Mouse (Mus musculus): ENCODE results near the gene Fgfr2. TPM values are rescaled to one million over a fixed set of nuclear protein-coding genes. Genes with fewer than 3 reads are reported as not detected.

Fgfr2 gene
- polyA plus RNA-seq, 1 experiment from 2014 or later = 133 TPM

DNA sequence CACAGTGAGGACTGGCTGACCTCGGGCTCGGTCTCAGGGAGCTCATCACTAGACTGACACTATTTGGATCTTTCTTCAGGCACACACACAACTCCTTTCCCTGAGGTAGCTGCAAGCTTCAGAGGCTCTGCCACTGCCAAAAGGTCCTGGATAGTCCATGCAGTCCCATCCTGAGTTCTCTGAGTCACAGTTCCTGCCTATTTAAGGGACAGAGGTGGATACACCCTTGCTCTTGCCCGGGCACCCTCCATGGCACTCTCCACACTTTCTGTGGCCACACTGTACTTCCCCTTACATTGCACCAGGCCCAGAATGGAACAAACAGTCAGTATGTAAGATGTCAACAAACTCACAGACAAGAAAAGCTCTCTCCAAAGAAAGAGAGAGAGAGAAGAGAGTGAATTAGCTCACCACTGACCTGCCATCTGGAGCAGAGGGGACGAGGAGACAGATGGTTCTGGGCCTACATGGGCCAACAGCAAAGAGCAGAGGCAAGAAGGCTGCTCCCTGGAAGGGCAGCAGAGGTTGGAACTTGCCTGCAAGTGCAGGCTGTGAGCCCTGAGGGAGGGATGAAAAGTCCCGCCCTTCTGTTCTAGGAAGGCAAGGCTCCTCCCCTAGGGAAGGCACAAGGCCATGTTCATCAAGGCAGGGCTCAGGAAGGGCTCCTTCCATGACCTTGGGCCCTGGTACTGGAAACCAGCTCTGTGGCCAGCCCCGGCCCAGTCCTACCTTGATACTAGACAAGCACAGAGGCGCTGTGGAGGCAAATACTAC, 346.6 kb downstream of the Fgfr2 start:
- H3K9me3 ChIP-seq (ENCODE audit: control insufficient read depth, low read length) = no peaks in the 10 kb centered on the region
- H3K4me3 ChIP-seq (ENCODE audit: low read length) = no peak overlapping the region
- no peak overlapping the region for H3K27ac ChIP-seq (ENCODE audit: low read depth, low read length)
- no peak overlapping the region for H3K9ac ChIP-seq (ENCODE audit: low read depth, low read length)
- no peak for ATAC-seq (ENCODE audit: low FRiP score, low TSS enrichment)
- H3K27me3 ChIP-seq (ENCODE audit: control insufficient read depth, insufficient read depth, low read length) = no peaks in the 10 kb centered on the region
- H3K4me1 ChIP-seq (ENCODE audit: control insufficient read depth, insufficient read depth, low read length) = peaks cover 13% of the 10 kb centered on the region
- peaks cover 33% of the 10 kb centered on the region; the same call in 1 of the 2 replicates for H3K36me3 ChIP-seq (ENCODE audit: control insufficient read depth, insufficient read depth, low read length)
- WGBS = 81% methylated on average over 7 of the region's 7 CpGs
- H3K4me2 ChIP-seq (replicated peaks; ENCODE audit: low read depth, low read length) = no peak overlapping the region

DNA sequence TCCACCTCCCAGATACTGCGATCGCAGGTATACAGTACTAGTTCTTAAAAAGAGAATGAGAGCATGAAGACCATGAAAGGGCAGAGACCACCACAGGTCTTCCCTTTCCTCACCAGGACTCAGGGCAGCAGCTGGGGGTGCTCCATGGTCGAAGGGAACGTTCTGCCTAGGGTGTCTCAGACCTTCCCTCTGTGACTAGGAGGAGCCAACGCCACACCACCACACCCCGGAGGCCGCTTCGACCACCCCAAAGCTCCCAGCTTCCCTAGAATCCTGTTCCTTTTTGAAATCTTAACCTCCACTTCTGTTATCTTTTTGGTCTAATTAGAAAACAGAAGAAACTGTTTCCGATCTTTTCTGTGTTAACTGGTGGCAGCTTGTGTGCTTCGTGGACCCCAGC, 347.2 kb downstream of the Fgfr2 start:
- H3K9me3 ChIP-seq (ENCODE audit: control insufficient read depth, low read length) = no peaks in the 10 kb centered on the region
- no peak overlapping the region for H3K9ac ChIP-seq (ENCODE audit: low read depth, low read length)
- no peak overlapping the region for H3K4me2 ChIP-seq (replicated peaks; ENCODE audit: low read depth, low read length)
- H3K4me1 ChIP-seq (ENCODE audit: control insufficient read depth, insufficient read depth, low read length) = peaks cover 7% of the 10 kb centered on the region
- H3K27ac ChIP-seq (ENCODE audit: low read depth, low read length) = no peak overlapping the region
- no peaks in the 10 kb centered on the region for H3K27me3 ChIP-seq (ENCODE audit: control insufficient read depth, insufficient read depth, low read length)
- peaks cover 33% of the 10 kb centered on the region; the same call in 1 of the 2 replicates for H3K36me3 ChIP-seq (ENCODE audit: control insufficient read depth, insufficient read depth, low read length)
- H3K4me3 ChIP-seq (ENCODE audit: low read length) = no peak overlapping the region
- WGBS = 96% methylated on average over 10 of the region's 10 CpGs
- no peak for ATAC-seq (ENCODE audit: low FRiP score, low TSS enrichment)

DNA sequence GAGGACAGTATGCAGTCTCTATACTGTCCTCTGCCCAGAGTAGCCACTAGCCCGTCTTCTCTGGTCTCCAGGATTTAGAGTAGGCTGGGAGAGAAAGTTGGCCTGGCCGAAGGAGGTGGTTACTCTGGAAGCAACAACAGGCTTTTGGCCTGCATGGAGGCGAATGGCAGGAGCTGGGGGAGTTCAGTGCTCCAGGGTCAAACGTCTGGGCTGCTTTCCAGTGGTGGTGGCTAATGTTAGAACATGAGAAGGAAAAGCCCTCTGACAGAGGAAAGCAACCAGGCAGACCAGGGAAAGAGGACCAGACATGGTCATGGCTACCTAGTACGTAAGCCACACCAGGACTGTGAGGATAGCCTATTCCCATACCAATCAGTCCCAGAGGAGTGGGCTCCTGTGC, 347.8 kb downstream of the Fgfr2 start:
- H3K4me2 ChIP-seq (replicated peaks; ENCODE audit: low read depth, low read length) = no peak overlapping the region
- H3K4me1 ChIP-seq (ENCODE audit: control insufficient read depth, insufficient read depth, low read length) = peaks cover 1% of the 10 kb centered on the region; the same call in 1 of the 2 replicates
- no peak overlapping the region for H3K4me3 ChIP-seq (ENCODE audit: low read length)
- H3K9ac ChIP-seq (ENCODE audit: low read depth, low read length) = no peak overlapping the region
- no peak for ATAC-seq (ENCODE audit: low FRiP score, low TSS enrichment)
- no peak overlapping the region for H3K27ac ChIP-seq (ENCODE audit: low read depth, low read length)
- no peaks in the 10 kb centered on the region for H3K9me3 ChIP-seq (ENCODE audit: control insufficient read depth, low read length)
- H3K36me3 ChIP-seq (ENCODE audit: control insufficient read depth, insufficient read depth, low read length) = peaks cover 33% of the 10 kb centered on the region; the same call in 1 of the 2 replicates
- H3K27me3 ChIP-seq (ENCODE audit: control insufficient read depth, insufficient read depth, low read length) = no peaks in the 10 kb centered on the region
- WGBS = 74% methylated on average over 5 of the region's 5 CpGs

DNA sequence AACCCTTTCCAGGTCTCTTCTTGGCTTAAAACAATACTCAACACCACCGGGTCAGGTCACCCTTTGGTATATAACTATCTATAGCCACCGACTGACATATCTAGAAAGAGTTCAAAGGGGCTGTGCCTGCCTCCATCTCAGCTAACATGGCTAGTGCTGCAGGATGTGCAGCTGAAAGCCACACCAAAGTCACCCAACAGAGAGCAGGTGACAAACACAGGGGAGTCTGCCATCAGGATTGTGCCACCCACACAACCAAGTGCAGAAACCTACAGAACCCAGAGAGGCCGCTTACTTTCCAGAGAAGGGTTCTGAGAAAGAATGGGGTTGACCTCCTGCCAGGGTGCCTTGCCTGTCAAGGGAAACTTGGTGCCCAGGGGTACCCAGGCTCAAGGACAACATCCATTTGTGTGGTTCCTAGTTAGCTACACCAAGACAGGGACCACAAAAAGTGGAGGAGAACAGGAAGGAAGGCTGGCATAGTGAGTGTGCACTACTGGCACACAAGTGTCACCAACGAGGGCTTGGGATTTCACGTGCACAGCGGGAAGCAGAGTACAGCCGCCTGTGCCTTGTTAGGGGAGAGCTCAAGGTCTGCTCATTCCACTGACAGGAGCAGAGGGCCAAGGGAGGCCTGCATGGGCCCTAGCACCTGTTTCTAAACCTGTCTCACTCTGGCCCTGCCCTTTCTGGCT, 350.0 kb downstream of the Fgfr2 start:
- no peak overlapping the region for H3K27ac ChIP-seq (ENCODE audit: low read depth, low read length)
- no peaks in the 10 kb centered on the region for H3K9me3 ChIP-seq (ENCODE audit: control insufficient read depth, low read length)
- ATAC-seq (ENCODE audit: low FRiP score, low TSS enrichment) = no peak
- no peak overlapping the region for H3K4me3 ChIP-seq (ENCODE audit: low read length)
- no peak overlapping the region for H3K4me2 ChIP-seq (replicated peaks; ENCODE audit: low read depth, low read length)
- H3K36me3 ChIP-seq (ENCODE audit: control insufficient read depth, insufficient read depth, low read length) = peaks cover 24% of the 10 kb centered on the region; the same call in 1 of the 2 replicates
- H3K4me1 ChIP-seq (ENCODE audit: control insufficient read depth, insufficient read depth, low read length) = no peaks in the 10 kb centered on the region
- H3K27me3 ChIP-seq (ENCODE audit: control insufficient read depth, insufficient read depth, low read length) = no peaks in the 10 kb centered on the region
- 90% methylated on average over 7 of the region's 7 CpGs for WGBS
- H3K9ac ChIP-seq (ENCODE audit: low read depth, low read length) = no peak overlapping the region

DNA sequence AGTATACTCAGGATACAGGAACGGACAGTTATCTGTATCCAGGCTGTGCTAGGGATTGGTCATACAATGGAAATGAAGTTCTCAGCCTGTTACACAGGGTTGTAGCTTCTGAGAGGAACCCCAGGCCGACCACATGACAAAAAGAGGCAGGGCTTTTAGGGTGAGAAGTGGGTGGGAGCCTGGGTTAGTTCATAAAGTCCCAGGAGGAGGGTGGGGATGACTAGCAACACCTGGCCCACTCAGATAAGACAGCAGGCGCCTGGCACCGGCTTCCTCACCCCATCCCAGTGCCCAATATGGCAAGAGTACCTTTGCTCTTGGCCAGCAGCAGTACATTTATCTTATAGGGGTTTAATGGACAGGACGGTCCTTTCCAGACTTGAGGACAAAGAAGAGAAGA, 350.7 kb downstream of the Fgfr2 start:
- no peaks in the 10 kb centered on the region for H3K4me1 ChIP-seq (ENCODE audit: control insufficient read depth, insufficient read depth, low read length)
- H3K4me2 ChIP-seq (replicated peaks; ENCODE audit: low read depth, low read length) = no peak overlapping the region
- no peak overlapping the region for H3K4me3 ChIP-seq (ENCODE audit: low read length)
- H3K27ac ChIP-seq (ENCODE audit: low read depth, low read length) = no peak overlapping the region
- no peaks in the 10 kb centered on the region for H3K9me3 ChIP-seq (ENCODE audit: control insufficient read depth, low read length)
- 92% methylated on average over 5 of the region's 5 CpGs for WGBS
- ATAC-seq (ENCODE audit: low FRiP score, low TSS enrichment) = no peak
- no peaks in the 10 kb centered on the region for H3K27me3 ChIP-seq (ENCODE audit: control insufficient read depth, insufficient read depth, low read length)
- peaks cover 22% of the 10 kb centered on the region; the same call in 1 of the 2 replicates for H3K36me3 ChIP-seq (ENCODE audit: control insufficient read depth, insufficient read depth, low read length)
- H3K9ac ChIP-seq (ENCODE audit: low read depth, low read length) = no peak overlapping the region

DNA sequence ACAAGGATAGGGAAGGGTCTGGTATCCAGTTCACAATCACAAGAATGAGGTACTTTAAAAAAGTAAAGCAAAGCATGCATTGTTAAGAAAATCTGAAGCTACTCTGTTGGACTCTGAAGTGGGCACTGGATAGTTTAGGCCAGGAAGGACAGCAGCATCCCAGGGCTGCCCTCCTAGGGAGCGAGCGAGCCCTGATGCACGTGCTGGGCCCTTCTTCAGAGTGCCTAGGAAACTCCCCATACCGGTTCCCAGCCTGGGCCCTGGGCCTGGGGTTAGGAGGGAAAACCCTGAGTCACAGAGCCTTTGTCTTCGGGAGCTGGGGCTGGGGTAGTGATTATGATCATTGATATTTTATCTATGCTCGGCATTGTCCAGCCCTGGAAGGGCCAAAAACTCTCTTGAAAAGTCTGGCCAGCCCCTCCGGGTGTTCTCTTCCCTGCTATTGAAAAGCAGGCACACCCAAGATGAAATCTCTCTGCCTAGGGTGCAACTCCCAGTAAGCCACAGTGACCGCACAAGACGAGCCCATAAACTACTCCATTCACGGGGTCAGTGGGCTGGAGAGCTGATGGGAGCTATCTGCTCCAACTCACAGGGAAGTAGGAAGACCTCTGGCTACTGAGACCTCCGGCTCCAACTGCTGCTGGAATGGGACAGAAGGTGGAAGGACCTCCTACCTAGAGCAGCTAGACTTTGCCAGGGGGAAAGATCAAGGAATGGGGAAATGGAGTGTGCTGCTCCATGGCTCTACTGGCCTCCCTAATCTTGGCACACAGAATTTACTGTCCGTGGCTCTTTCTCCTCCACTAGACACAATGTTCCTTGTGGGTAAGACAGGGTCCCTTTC, 354.4 kb downstream of the Fgfr2 start:
- H3K9me3 ChIP-seq (ENCODE audit: control insufficient read depth, low read length) = no peaks in the 10 kb centered on the region
- H3K4me3 ChIP-seq (ENCODE audit: low read length) = no peak overlapping the region
- no peak overlapping the region for H3K27ac ChIP-seq (ENCODE audit: low read depth, low read length)
- no peak overlapping the region for H3K4me2 ChIP-seq (replicated peaks; ENCODE audit: low read depth, low read length)
- WGBS = 71% methylated on average over 12 of the region's 12 CpGs
- no peaks in the 10 kb centered on the region for H3K27me3 ChIP-seq (ENCODE audit: control insufficient read depth, insufficient read depth, low read length)
- H3K4me1 ChIP-seq (ENCODE audit: control insufficient read depth, insufficient read depth, low read length) = no peaks in the 10 kb centered on the region
- no peak overlapping the region for H3K9ac ChIP-seq (ENCODE audit: low read depth, low read length)
- H3K36me3 ChIP-seq (ENCODE audit: control insufficient read depth, insufficient read depth, low read length) = peaks cover 14% of the 10 kb centered on the region; the same call in 1 of the 2 replicates
- ATAC-seq (ENCODE audit: low FRiP score, low TSS enrichment) = no peak

DNA sequence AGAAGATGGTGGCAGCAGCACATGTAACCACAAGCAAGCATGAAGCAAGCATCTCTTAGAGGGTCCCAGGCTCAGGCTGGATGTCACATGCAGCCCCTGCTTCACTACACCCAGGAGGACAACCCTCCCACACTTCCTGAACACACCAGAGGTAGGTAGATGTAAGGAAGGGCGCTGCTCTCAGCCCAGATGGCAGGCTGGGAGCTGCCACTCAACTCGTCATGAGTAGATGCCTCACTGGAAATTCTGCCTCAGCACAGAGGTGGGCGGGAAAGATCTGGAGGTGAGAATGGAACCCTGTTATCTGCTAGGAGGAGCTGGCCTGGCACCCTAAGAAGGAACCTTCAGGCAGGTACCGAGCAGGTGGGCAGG, 355.2 kb downstream of the Fgfr2 start:
- Histone ChIP-seq H3K9me3 (ENCODE audit: control insufficient read depth, low read length) (no peaks in the 10 kb centered on the region), H3K4me1 (ENCODE audit: control insufficient read depth, insufficient read depth, low read length) (no peaks in the 10 kb centered on the region), H3K9ac (ENCODE audit: low read depth, low read length) (no peak overlapping the region), H3K36me3 (ENCODE audit: control insufficient read depth, insufficient read depth, low read length) (peaks cover 11% of the 10 kb centered on the region; the same call in 1 of the 2 replicates), H3K27me3 (ENCODE audit: control insufficient read depth, insufficient read depth, low read length) (no peaks in the 10 kb centered on the region), H3K4me3 (ENCODE audit: low read length) (no peak overlapping the region), H3K4me2 (replicated peaks; ENCODE audit: low read depth, low read length) (no peak overlapping the region), H3K27ac (ENCODE audit: low read depth, low read length) (no peak overlapping the region)
- ATAC-seq (ENCODE audit: low FRiP score, low TSS enrichment) = no peak
- WGBS = 86% methylated on average over 4 of the region's 4 CpGs

DNA sequence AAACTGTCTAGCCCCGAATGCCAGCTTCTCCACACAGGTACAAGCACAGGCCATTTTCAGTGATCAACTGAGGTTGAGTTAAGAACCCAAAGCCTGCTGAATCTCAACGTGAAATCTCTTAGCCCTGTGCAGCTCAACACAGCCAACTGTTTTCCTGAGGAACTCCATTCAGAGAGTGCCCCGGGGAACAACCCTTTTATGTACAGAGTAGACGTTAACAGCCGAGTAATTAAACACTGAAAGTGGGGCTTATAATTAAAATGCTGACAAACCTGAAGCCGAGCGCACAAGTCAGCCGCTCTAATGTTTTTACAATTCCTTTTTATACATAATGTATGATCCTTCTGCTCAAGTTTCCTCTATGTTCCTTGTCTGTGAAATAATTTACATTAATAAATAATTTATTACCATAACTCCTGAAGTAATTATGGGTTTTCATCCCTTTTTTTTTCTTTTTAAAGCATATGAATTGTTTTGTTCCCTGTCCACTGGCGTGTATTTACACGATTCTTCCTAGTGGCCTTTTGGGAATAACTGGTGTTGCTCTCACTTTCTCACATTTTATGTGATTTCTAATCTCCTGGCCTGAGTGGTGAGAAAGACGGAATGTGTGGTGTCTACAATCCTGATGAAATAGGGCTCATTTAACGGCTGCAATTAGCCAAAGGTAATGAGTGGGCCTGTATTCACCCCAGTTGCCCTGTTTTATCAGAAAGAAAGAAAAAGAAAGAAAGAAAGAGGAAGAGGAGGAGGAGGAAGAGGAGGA, 355.7 kb downstream of the Fgfr2 start:
- H3K27me3 ChIP-seq (ENCODE audit: control insufficient read depth, insufficient read depth, low read length) = no peaks in the 10 kb centered on the region
- H3K4me1 ChIP-seq (ENCODE audit: control insufficient read depth, insufficient read depth, low read length) = no peaks in the 10 kb centered on the region
- H3K9me3 ChIP-seq (ENCODE audit: control insufficient read depth, low read length) = no peaks in the 10 kb centered on the region
- 49% methylated on average over 12 of the region's 12 CpGs for WGBS
- H3K4me3 ChIP-seq (ENCODE audit: low read length) = no peak overlapping the region
- peaks cover 11% of the 10 kb centered on the region; the same call in 1 of the 2 replicates for H3K36me3 ChIP-seq (ENCODE audit: control insufficient read depth, insufficient read depth, low read length)
- H3K9ac ChIP-seq (ENCODE audit: low read depth, low read length) = no peak overlapping the region
- no peak for ATAC-seq (ENCODE audit: low FRiP score, low TSS enrichment)
- no peak overlapping the region for H3K4me2 ChIP-seq (replicated peaks; ENCODE audit: low read depth, low read length)
- no peak overlapping the region for H3K27ac ChIP-seq (ENCODE audit: low read depth, low read length)

Measured in kidney, embryonic 14.5 days (tissue).